Mouse (Mus musculus) cortical plate, adult 2 months (tissue): Measurements from ENCODE around the gene Man1b1.

Source experiments
- CTCF ChIP-seq: fragments of 200-500 bp; IDR thresholded peaks from 2 replicates; pipeline ENCODE4 v1.5.1; 2011; ENCODE audit warnings: mild to moderate bottlenecking, control low read depth, low read length; ENCODE audit not compliant: insufficient read depth; ENCODE audit errors: extremely low read depth
- POLR2A ChIP-seq: fragments of 200-500 bp; IDR thresholded peaks from 2 replicates; pipeline ENCODE4 v1.6.1; 2011; ENCODE audit warnings: mild to moderate bottlenecking, low read length, control low read depth; ENCODE audit not compliant: insufficient read depth; ENCODE audit errors: extremely low read depth

- no peak for TF ChIP-seq CTCF
- no peak for TF ChIP-seq POLR2A
These were observed 28.0 kb upstream of the Man1b1 start for GRCm38 (mm10) chr2:25303931-25304656.
